Mouse (Mus musculus) megakaryocyte, embryonic 14.5 days (primary cell): ENCODE results near the gene Nsd1.

ENCODE experiments used
- FLI1 ChIP-seq: IDR thresholded peaks from 2 replicates; pipeline ENCODE4 v1.6.1; 2012; ENCODE audit warnings: low read length, inconsistent platforms, mixed read lengths
- GATA1 ChIP-seq: IDR thresholded peaks from 3 replicates; pipeline ENCODE4 v1.6.1; 2012; ENCODE audit warnings: mixed read lengths, low read length, inconsistent platforms, borderline replicate concordance

- no peak for TF ChIP-seq GATA1
- no peak for TF ChIP-seq FLI1
Measured at GRCm38 (mm10) chr13:55210971-55211220, 1.3 kb downstream of the Nsd1 start.
